Mouse (Mus musculus) heart, embryonic 15.5 days (tissue): ENCODE measurements around the gene Spib. TPM values are rescaled to one million over a fixed set of nuclear protein-coding genes. Genes with fewer than 3 reads are reported as not detected.

Experiments used
- ATAC-seq: fragments of 200-750 bp; cut with Nextera tagmentation; replicated peaks from 2 replicates; pipeline ENCODE4 v1.8.0; 2017; ENCODE audit warnings: low read depth, moderate TSS enrichment; ENCODE audit not compliant: insufficient number of reproducible peaks, insufficient read depth, low FRiP score
- H3K27ac ChIP-seq: fragments of 300-500 bp; sonication (generic); 2 replicates; pipeline ENCODE4 v1.5.1; 2015; ENCODE audit warnings: mild to moderate bottlenecking, inconsistent platforms
- H3K27me3 ChIP-seq: fragments of 300-500 bp; sonication (generic); 2 replicates; pipeline ENCODE4 v1.6.1; 2015; ENCODE audit warnings: inconsistent platforms
- H3K36me3 ChIP-seq: fragments of 300-500 bp; sonication (generic); 2 replicates; pipeline ENCODE4 v1.6.1; 2015; ENCODE audit warnings: mild to moderate bottlenecking, inconsistent platforms
- H3K4me1 ChIP-seq: fragments of 300-500 bp; sonication (generic); replicated peaks from 2 replicates; pipeline ENCODE4 v1.6.1; 2015; ENCODE audit warnings: inconsistent platforms
- H3K4me2 ChIP-seq: fragments of 300-500 bp; sonication (generic); 2 replicates; pipeline ENCODE4 v1.6.1; 2015; ENCODE audit warnings: inconsistent platforms, mild to moderate bottlenecking, moderate library complexity
- H3K4me3 ChIP-seq: fragments of 300-500 bp; sonication (generic); 2 replicates; pipeline ENCODE4 v1.5.1; 2015; ENCODE audit warnings: mild to moderate bottlenecking, inconsistent platforms
- H3K9ac ChIP-seq: fragments of 300-500 bp; sonication (generic); 2 replicates; pipeline ENCODE4 v1.6.1; 2015; ENCODE audit warnings: mild to moderate bottlenecking, inconsistent platforms
- H3K9me3 ChIP-seq: fragments of 300-500 bp; sonication (generic); replicated peaks from 2 replicates; pipeline ENCODE4 v1.6.1; 2016; ENCODE audit warnings: inconsistent platforms
- whole genome bisulfite sequencing: fragments of 180-500 bp; shearing (Covaris S2); methylation state at CpG from one replicate; pipeline ENCODE4 v1.1.7; 2015; ENCODE audit warnings: mixed read lengths; 5-methylcytosine and 5-hydroxymethylcytosine counted together
- polyA plus RNA-seq: library from polyadenylated mRNA; unstranded; fragments of >200 nt; fragmentation: Nextera tagmentation; extraction: Ambion mirVana; gene quantifications from 2 replicates; pipeline ENCODE4 v1.2.1, GENCODE M21; 2015

The Spib gene
- polyA plus RNA-seq, 1 experiment from 2014 or later, result 0.59 TPM

DNA sequence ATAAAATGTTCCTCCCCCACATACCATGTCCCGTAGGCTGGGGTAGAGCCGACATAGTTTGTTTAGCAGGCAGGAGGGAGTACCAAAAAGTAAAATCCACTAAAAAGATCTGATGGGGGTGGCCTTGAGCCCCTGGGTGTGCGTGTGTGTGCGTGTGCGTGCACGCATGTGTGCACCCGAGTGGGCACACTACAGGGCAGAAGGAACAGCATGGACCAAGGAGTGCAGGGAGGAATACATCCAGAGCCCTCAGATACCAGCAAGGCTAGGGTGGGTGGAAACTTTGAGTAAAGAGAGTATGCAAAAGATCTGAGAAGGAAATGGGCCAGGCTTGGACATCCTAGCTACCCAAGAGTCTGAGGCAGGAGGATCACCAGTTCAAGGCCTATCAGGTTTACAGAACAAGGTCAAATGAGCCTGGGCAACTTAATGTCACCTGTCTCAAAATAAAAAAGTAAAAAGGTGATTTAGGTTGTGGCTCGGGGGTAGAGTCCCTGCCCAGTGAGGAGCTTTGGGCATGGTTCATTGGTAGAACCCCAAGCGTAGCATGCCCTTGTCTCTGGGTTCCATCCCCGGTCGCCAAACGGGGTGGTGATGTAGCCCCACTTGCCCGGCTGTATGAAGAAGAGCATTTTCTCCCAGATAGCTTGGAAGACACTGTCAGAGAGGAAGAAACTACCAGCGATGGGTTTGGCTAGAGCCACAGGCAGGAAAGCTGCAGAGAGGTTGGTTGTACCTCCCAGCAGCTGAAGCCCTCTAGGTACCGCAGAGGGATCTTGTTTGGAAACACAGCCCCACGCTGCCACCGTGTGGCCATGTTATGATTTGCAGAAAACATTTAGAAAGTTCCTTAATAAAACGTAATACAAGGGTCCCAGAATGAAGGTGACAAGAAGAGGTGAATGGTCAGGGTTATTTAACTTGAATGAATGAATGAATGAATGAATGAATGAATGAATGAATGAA is 28.8 kb upstream of the Spib start:
- ATAC-seq, result no peak
- H3K4me1 ChIP-seq, result no peaks in the 10 kb centered on the region
- 51% methylated on average over 18 of the region's 18 CpGs for WGBS

DNA sequence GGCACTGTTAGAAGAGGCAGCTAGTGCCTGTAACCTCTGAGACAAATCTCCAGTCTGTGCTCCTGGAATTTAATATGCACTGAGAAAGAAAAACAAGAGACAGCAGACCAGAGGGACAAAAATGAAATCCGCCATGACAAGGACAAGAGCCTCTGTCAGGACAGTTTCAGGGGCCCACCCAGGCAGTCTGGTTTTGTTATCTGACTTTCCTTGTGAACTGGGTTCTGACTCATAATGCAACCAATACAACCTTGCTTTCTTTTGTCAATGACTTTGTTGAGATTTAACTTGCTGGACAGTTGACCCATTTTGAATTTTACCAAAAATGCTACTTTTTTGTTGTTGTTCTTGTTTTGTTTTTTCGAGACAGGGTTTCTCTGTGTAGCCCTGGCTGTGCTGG is 25.8 kb upstream of the Spib start:
- H3K4me1 ChIP-seq, result peaks cover 11% of the 10 kb centered on the region
- no peak overlapping the region for H3K27ac ChIP-seq
- 60% methylated on average over 2 of the region's 2 CpGs for WGBS
- H3K4me3 ChIP-seq, result no peak overlapping the region
- H3K4me2 ChIP-seq, result no peak overlapping the region
- ATAC-seq, result no peak
- H3K9ac ChIP-seq, result no peak overlapping the region
- no peaks in the 10 kb centered on the region for H3K36me3 ChIP-seq
- H3K9me3 ChIP-seq, result no peaks in the 10 kb centered on the region
- 0 out of 2 replicates have a peak, but pooled peaks cover 3% of the 10 kb centered on the region for H3K27me3 ChIP-seq

More for the DNA sequence above, 28.8 kb upstream of the Spib start:
- Histone ChIP-seq H3K4me3 (no peak overlapping the region), H3K27me3 (no peaks in the 10 kb centered on the region), H3K27ac (no peak overlapping the region), H3K9ac (no peak overlapping the region), H3K36me3 (no peaks in the 10 kb centered on the region), H3K9me3 (no peaks in the 10 kb centered on the region), H3K4me2 (no peak overlapping the region)

- Histone ChIP-seq H3K27ac (peak within 1 kb of the TSS; percentile 98), H3K4me2 (peak within 1 kb of the TSS; percentile 70), H3K36me3 (peaks cover 31% of the 10 kb centered on the region), H3K4me3 (peak within 1 kb of the TSS; percentile 86), H3K9ac (peak within 1 kb of the TSS; percentile 79), H3K27me3 (0 out of 2 replicates have a peak, but pooled peaks cover 3% of the 10 kb centered on the region), H3K4me1 (peaks cover 16% of the 10 kb centered on the region), H3K9me3 (no peaks in the 10 kb centered on the region)
- peak; percentile 82 for ATAC-seq
- under 1% methylated on average over 22 of the region's 22 CpGs for WGBS
Observed at GRCm38 (mm10) chr7:44553826-44554225, 22.0 kb upstream of the Spib start, which contains the start of gene Nr1h2. Nr1h2 (minus strand) TSS chr7:44553951.

- Histone ChIP-seq H3K4me1 (peaks cover 16% of the 10 kb centered on the region), H3K4me2 (peak overlapping the region; percentile 70), H3K27ac (peak overlapping the region; percentile 98), H3K9ac (peak overlapping the region; percentile 79), H3K36me3 (peaks cover 31% of the 10 kb centered on the region), H3K9me3 (no peaks in the 10 kb centered on the region), H3K27me3 (0 out of 2 replicates have a peak, but pooled peaks cover 3% of the 10 kb centered on the region), H3K4me3 (peak overlapping the region; percentile 86)
- WGBS, result 1% methylated on average over 32 of the region's 32 CpGs
- ATAC-seq, result peak; percentile 53
Observed at GRCm38 (mm10) chr7:44553196-44553764, 21.4 kb upstream of the Spib start.

- H3K9me3 ChIP-seq, result no peaks in the 10 kb centered on the region
- ATAC-seq, result no peak
- H3K4me1 ChIP-seq, result peaks cover 24% of the 10 kb centered on the region
- WGBS, result 85% methylated on average over 28 of the region's 31 CpGs
- 0 out of 2 replicates have a peak overlapping the region, but pooled peaks have one; percentile 79 for H3K9ac ChIP-seq
- no peak overlapping the region for H3K27ac ChIP-seq
- peak overlapping the region; percentile 86 for H3K4me3 ChIP-seq
- H3K36me3 ChIP-seq, result peaks cover 31% of the 10 kb centered on the region
- H3K27me3 ChIP-seq, result 0 out of 2 replicates have a peak, but pooled peaks cover 3% of the 10 kb centered on the region
- H3K4me2 ChIP-seq, result peak overlapping the region; percentile 70
Observed at GRCm38 (mm10) chr7:44552141-44552908, 20.5 kb upstream of the Spib start.

- Histone ChIP-seq H3K27ac (no peak overlapping the region), H3K36me3 (peaks cover 31% of the 10 kb centered on the region), H3K4me2 (no peak overlapping the region), H3K9ac (no peak overlapping the region), H3K4me3 (no peak overlapping the region), H3K4me1 (peaks cover 30% of the 10 kb centered on the region), H3K9me3 (no peaks in the 10 kb centered on the region), H3K27me3 (0 out of 2 replicates have a peak, but pooled peaks cover 3% of the 10 kb centered on the region)
- ATAC-seq, result no peak
- WGBS, result 77% methylated on average over 22 of the region's 22 CpGs
Observed at GRCm38 (mm10) chr7:44551731-44552130, 19.9 kb upstream of the Spib start.

DNA sequence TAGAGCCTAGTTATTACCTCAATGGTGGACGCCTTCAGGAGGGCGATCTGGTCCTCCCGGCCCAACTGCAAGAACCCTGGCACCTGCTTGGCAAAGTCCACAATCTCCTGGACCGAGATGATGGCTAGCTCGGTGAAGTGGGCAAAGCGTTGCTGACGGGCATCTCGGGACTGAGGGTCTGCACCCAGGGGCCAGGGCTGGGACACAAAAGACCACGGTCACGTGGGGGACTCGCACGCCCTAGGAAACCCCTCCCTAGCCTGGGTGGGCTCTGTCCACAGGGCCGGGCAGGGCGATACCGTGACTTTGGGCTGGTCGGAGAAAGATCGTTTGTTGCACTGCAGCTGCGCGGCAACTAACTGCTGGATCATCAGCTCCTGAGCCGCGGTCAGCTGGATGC is 19.4 kb upstream of the Spib start:
- peaks cover 31% of the 10 kb centered on the region for H3K36me3 ChIP-seq
- no peak for ATAC-seq
- no peak overlapping the region for H3K27ac ChIP-seq
- 0 out of 2 replicates have a peak, but pooled peaks cover 3% of the 10 kb centered on the region for H3K27me3 ChIP-seq
- no peak overlapping the region for H3K9ac ChIP-seq
- H3K4me1 ChIP-seq, result peaks cover 30% of the 10 kb centered on the region
- no peak overlapping the region for H3K4me2 ChIP-seq
- WGBS, result 94% methylated on average over 21 of the region's 21 CpGs
- no peaks in the 10 kb centered on the region for H3K9me3 ChIP-seq
- no peak overlapping the region for H3K4me3 ChIP-seq

DNA sequence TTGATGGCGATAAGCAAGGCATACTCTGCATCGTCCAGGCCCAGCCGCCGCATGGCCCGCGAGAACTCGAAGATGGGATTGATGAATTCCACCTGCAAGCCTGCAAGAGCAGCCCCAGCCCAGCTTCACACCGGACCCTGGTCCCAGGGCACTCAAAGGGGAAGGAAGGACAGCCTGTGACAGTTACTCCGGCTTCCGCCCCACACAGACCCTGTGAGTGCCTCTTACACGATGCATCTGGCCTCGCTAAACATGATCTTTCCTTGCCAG is 18.5 kb upstream of the Spib start:
- Histone ChIP-seq H3K27me3 (0 out of 2 replicates have a peak, but pooled peaks cover 3% of the 10 kb centered on the region), H3K9me3 (no peaks in the 10 kb centered on the region), H3K4me2 (no peak overlapping the region), H3K4me1 (peaks cover 30% of the 10 kb centered on the region), H3K4me3 (no peak overlapping the region), H3K36me3 (peaks cover 31% of the 10 kb centered on the region), H3K27ac (no peak overlapping the region), H3K9ac (no peak overlapping the region)
- ATAC-seq, result no peak
- WGBS, result 94% methylated on average over 12 of the region's 12 CpGs

DNA sequence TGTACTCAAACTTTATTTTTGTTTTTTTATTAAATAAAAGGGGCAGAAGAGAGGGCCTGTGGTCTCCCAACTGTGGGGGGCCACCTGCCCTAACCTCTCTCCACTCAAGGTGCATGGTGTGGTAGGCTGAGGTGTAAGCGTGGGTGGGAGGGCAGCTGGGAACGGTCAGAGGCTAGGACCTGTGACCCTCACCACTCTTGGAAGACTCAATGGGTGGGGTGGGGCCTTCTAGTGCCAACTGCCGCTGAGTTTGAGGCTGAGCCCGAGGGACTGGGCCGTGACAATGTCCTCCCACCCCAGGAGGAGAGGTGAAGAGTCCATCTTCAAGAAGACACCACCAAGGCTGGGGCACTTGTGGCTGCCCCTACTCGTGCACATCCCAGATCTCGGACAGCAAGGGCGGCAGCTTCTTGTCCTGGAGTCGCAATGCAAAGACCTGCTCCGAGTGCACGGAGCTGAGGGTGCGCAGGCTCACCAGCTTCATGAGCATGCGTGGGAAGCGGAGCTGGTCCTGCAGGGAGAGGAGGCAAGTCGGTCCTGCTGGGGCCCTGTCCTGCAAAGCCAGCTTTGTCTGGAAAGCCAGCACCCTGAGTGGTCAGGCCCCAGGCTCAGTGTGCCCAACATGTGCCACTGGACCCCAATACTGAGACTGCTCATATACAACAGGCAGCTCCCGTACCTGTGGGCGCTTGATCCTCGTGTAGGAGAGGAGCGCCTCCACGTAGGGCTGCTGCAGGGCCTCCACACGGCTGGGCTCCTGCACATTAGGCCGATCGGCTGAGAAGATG is 17.9 kb upstream of the Spib start:
- H3K4me3 ChIP-seq, result no peak overlapping the region
- H3K4me2 ChIP-seq, result no peak overlapping the region
- H3K4me1 ChIP-seq, result peaks cover 30% of the 10 kb centered on the region
- WGBS, result 92% methylated on average over 23 of the region's 23 CpGs
- ATAC-seq, result no peak
- no peaks in the 10 kb centered on the region for H3K9me3 ChIP-seq
- H3K27ac ChIP-seq, result no peak overlapping the region
- H3K36me3 ChIP-seq, result peaks cover 31% of the 10 kb centered on the region
- H3K9ac ChIP-seq, result no peak overlapping the region
- 0 out of 2 replicates have a peak, but pooled peaks cover 2% of the 10 kb centered on the region for H3K27me3 ChIP-seq

GRCm38 (mm10) chr7:44548497-44549087 is 16.7 kb upstream of the Spib start, which contains the start of gene Pold1:
Pold1 (minus strand) TSS chr7:44548849.
- H3K36me3 ChIP-seq, result peaks cover 31% of the 10 kb centered on the region
- peak; percentile 95 for ATAC-seq
- peak within 1 kb of the TSS; percentile 68 for H3K4me3 ChIP-seq
- peak within 1 kb of the TSS; percentile 62 for H3K9ac ChIP-seq
- peak within 1 kb of the TSS; percentile 73 for H3K27ac ChIP-seq
- no peaks in the 10 kb centered on the region for H3K27me3 ChIP-seq
- H3K4me1 ChIP-seq, result peaks cover 27% of the 10 kb centered on the region
- H3K4me2 ChIP-seq, result peak within 1 kb of the TSS; percentile 80
- WGBS, result under 1% methylated on average over 43 of the region's 43 CpGs
- no peaks in the 10 kb centered on the region for H3K9me3 ChIP-seq
